Mouse (Mus musculus) liver, embryonic 14.5 days (tissue): ENCODE measurements around the gene Slc27a5.

ENCODE experiments used
- CTCF ChIP-seq: IDR thresholded peaks from 2 replicates; pipeline ENCODE4 v1.5.1; 2016; ENCODE audit warnings: antibody characterized with exemption, low read depth, control low read depth
- EP300 ChIP-seq: IDR thresholded peaks from 2 replicates; pipeline ENCODE4 v1.6.1; 2016; ENCODE audit warnings: antibody characterized with exemption, low read depth

DNA sequence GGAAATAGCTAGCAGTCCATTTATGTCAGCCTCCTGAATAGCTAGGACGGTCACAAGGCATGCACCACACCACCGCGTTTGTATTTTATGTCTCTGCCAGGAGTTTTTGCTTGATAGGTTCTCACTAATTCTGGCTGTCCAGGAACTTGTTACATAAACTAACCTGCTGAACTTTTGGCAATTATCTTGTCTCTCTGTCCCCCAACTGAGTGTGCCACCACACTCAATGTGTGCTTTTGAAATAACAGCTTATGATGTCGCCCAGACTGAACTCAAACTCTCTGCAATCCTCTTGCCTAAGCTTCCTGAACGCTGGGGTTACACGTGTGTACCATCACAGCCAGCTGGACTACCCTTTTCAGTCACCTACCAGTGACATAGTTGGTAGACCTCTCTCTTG is 44.5 kb upstream of the Slc27a5 start:
- TF ChIP-seq EP300 (no peak), CTCF (no peak)
